Mouse (Mus musculus) spleen, postnatal 14 days (tissue): Measurements from ENCODE around the gene Cela3a.
"Not testable (repeated sequence)": the region's sequence is repeated elsewhere in the genome, so short reads cannot be mapped to it uniquely, and the experiment has no call there.

ENCODE experiments used
- DNase-seq, 2 experiments: peaks; one replicate each; pipeline ENCODE4 v3.0.0; 2021 to 2022; ENCODE audit warnings: low spot score in 2 of 2

Cela3a gene

DNA sequence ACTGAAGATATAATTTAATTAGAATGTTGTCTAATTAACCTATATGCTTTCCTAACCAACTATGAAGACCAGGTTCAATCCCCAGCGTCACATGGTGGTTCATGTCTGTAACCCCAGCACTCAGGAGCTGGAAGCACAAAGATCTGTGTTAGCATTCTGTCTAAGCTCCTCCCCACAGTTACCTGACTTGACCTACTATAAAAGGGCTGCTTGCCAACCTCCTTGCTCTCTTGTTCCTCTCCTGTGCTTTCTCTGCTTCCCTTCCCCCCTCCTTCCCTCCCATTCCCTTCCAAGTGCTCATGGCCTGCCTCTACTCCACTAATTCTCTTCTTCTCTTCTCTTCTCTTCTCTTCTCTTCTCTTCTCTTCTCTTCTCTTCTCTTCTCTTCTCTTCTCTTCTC, 5.3 kb upstream of the Cela3a start:
- DNase-seq, result no peak

DNA sequence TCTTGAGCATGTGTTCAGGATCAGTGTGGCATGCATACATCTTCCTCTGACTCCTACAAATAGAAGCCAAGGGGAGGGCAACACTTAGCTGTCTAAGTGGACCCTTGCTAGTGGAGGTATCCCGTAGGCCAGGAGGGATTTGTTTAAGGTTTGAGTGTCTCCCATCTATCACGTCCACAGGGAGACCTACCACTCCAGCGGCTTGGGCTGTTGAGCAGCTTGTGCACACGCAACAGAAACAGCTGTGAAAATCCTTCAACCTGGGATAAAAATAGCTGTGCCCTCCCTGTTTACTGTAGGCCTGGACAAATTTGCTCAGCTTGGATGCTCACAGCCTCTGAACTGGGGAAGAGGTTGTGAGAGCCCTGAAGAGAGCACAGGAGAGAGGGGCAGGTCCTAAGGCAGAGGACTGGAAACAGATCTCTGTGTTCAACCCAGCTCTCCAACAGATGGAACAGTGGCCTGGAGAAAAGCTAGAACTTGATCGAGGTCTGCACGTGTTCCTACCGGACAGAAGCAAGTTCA, 2.7 kb upstream of the Cela3a start:
- DNase-seq, result not testable (repeated sequence)

DNA sequence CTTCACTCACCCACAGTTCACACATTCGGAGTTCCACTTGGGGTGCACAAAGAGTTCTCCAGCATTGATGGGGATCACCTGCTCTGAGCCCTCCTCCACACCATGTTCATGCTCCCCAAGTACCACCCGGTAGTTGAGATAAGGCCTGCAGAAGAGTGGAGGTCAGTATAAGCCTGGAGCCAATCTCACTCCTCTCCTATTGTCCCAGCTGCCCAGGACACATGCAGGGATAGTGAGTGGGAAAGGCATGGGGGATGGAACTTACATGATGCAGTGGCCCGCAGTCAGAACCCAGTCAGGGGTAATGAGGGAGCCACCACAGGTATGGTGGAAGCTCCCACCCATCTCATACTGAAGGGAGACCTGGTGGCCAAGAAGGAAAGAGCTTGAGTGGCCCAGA, 4.0 kb downstream of the Cela3a start:
- no peak for DNase-seq

DNA sequence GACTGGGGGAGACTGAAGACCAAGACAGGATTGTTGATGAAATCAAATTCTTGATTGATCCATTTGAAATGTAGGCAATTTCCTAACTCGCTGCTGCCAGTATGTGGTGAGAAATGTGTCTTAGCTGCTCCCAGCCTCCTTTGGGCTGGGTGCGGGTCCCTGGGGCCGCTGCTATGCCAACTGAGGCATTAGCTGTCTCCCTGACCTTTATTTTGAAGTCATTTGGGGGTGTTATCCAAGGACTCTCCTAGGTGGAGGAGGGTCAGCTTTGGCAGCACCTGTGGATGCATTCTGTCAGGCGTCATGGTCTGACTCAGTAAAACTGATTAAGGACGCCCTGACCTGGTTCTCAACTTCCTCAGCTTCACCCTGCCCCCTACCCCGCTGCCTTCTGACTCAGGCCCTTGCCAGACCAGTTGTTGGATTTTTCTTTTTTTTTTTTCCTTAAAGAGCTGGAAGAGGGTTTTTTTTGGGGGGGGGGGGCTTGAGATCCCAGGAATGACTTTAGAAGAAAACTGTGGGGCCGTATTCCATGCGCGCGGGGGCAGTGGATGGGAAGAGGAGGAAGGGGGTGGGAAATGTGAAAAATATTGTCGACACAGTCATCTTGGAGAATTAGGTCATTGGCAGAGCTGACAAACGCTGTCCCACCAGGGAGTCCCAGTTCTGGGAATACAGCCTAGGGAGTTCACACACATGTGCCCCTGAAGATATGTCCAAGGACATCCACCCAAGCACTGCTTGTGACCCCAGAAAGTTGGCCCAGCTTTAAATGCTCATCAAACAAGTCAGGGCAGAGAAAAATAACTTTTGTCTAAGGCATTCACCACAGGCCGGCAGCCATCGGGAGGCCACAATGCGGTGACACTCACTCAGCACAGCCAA, 12.7 kb downstream of the Cela3a start:
- no peak for DNase-seq

DNA sequence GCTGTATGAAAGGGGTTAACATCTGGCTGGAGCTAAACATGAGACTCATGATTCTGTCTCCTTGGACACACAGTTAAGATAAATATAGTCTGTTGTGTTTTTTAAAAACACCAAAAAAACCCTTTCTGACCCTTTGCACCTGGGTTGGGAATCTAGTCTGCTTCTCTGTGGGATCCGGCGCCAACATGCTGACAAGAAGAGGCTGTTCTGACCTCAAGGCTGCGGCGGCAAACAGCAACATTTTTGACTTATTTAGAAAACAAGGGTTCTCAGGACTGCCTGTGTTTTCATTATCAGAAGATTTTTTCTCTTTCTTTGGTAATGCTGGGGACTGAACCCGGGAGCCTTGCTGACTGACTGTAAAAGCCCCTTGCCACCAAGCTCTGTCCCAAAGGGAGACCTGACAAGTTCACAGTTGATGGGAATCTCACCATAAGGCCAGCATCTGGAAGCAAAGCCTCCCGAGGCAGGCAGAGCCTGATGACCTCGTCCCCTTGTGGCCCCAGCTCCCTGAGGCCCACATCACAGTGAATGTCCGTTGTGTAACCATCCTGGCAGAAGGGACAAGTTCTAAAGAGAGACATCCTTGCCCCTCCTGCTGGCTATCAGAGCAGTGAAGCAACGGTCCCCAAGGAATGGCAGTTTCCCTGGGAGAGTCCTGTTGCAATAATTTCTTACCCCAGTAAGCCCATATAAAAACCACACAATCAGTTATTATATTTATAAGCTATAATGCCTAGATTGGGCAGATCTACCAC, 16.0 kb downstream of the Cela3a start:
- DNase-seq, result no peak

DNA sequence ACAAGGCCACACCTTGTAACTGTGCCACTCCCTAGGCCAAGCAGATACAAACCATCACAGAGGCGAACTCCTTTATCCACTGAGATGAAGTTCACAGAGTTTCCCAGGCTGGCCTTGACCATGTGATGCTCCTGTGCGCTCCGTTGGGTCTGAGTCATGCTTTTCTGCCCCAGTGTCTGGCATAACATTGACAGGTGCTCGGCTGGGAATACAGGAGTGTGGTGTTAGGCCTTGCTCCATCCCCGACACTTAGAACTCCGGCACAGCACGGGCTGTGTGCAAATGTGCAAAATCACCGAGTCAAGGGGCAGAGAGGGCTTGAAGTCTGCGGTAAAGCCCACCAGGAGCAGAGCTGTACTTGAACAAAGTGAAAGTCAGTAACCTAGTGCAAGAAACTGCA, 16.7 kb downstream of the Cela3a start:
- no peak for DNase-seq

DNA sequence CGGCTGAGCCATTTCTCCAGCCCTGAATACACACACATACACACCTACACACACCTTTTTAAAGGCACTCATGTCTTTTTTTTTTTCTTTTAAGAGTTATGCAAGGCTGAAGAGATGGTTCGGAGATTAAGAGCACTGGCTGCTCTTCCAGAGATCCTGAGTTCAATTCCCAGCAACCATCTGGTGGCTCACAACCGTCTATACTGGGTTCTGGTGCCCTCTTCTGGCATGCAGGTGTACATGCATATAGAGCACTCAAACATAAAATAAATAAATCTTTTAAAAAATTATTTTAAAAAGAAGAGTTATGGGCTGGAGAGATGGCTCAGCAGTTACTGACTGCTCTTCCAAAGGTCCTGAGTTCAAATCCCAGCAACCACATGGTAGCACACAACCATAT, 18.3 kb downstream of the Cela3a start:
- no peak for DNase-seq

DNA sequence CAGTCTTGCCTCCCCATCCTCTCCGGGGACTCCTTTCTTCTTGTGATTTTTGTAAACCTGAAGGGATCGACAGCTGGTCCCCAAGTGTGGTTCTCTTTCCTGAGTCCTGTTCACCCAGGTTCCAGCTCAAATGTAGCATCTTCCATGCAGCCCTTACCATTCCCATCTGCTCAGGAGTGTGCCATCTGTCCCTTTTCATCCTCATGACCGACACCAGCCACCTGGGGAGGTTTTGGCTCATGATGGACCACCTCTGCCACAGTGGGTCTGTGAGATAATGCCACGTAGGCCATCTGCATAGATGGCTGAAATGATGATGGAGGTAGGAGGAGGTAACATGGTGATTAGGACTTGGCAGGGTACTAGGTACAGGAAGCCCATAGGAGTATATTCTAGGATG, 19.4 kb downstream of the Cela3a start:
- no peak for DNase-seq

DNA sequence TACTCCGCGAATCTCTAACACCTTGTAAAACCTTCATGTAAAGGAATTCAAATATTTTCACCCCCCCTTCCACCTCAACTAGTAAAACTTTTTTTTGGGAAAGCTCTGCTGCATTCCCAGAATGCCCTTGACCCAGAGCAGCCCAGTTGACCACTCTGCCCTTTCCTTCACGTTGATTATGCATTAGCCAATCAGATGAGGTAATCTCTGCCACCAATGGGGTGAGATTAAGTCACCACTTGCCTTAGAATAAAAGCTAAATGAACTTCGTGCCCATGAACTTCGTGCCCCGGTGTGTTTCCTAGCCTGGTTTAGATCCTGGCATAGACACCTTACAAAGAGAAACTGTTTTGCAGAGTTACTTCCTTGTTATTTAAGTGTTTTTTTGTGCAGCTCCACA, 20.6 kb downstream of the Cela3a start:
- no peak for DNase-seq

DNA sequence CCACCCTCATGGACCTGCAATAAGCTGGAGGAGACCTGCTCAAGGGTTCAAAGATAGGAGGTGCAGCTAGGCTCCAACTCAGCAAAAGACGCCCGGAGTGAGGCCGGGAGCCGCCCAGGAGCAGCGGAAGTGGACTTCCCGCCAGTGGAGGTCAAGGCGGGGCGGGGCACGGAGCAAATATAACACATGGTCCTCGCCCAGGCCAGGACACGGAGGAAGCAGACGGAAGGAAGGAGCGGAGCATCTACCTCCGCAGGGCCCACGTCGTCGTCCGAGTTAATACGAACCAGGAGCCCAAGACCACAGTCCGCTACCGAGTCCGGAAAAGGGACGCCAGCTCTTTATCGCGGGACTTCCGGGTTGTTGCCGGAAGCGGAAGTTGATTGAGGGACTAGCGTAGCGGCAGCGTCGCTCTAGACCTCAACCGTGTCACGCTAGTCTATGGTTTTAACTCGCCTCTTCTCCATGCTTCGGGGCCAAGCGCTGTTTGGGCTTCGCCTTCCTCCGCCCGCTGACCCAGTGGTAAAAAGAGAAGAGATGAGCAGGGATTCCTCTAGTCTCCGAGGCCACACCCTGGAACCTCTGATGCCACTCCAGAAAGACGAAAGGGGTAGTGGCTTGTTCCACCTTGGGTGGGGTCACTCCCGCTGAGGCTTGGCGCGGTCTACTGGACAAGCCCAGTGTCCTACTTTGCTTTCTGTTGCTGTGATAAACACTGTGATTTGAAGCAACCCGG, 21.4 kb downstream of the Cela3a start:
- DNase-seq, result peak; percentile 65 to 74

DNA sequence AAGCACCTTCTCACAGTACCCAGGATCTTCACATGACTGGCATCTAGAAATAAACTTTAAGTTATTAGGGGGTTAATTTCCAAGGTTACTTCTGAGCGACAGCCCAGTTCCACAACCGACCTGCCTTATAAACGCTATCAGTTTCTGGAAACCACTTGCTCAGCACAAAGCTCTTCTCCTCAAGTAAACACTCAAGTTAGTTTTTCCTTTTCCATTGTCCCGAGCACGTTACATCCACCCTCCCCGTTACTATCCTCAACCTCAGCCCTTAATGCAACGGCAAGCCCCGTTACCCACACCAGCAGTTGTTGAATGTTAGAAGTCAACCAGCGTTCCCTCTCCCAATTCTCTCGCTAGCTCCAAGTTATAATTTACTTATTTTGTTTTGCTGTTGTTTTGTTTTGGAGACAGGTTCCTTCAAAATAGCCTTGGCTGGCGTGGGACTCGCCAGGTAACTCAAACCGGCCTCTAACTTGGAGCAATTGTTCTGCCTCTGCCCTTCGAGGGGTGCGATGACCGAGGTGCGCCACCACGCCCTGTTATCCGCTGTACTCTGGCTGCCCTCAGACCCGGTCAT, 22.0 kb downstream of the Cela3a start:
- no peak for DNase-seq

DNA sequence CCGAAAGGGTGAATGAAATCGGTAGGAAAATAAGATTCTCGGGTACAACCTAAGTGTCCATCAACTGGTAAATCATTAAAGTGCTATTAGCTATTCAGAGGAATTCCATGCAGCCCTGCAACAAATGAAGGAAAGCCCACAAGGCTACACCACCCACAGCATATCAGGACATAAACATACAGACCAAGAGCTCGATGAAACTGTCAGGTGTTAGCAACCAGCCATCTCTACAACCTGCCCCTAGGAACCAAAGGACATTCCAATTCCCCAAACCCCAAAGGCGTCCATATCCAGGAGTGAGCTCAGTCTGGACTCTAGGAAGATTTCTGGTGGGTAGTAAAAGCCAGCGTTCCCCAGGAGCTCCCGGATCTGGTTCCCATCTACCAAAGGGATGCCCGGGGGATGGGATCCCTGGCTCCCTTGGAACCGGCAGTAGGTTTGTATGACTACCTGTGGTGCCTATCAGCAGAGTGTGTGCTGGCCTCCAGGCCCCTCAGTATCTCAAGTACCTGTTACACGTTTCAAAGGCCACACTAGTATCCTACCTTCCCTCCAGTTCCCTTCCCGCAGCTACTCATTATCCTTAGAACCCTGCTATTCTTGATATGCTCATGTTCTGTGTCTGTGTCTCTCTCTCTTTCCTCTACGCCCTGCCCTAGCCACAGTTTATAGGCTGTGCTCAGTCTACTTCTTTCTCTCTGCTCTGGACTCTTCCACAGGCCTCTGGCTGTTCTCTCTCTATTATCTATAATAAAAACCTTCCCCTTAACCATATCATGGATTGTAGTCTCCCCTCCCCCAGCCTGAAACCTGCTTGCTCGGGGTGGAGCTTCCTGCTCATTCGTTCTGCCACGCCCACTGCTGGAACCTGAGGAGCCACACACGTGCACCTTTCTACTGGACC, 28.6 kb downstream of the Cela3a start:
- no peak for DNase-seq

DNA sequence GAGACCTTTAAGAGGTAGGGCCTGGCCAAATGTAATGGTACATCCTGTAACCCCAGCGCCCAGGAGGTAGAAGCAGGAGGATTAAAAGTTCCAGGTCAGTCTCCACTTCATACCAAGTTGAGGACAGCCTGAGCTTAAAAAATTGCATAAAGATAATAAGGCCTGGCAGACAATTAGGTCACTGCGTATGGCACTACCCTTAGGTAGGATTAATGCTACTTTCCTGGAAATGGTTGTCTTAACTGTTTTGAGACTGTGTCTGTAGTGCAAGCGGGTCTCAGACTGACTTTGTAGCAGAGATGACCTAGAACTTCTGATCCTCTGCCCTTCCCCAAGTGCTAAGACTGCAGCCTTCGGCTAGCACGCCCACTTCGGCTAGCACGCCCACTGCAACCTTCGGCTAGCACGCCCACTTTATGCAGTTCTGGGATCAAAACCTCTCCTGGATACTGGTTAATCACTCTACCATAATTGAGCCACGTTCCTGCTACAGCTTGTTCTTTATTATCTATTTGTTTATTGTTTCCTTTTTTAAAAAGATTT, 29.8 kb downstream of the Cela3a start:
- no peak for DNase-seq

DNA sequence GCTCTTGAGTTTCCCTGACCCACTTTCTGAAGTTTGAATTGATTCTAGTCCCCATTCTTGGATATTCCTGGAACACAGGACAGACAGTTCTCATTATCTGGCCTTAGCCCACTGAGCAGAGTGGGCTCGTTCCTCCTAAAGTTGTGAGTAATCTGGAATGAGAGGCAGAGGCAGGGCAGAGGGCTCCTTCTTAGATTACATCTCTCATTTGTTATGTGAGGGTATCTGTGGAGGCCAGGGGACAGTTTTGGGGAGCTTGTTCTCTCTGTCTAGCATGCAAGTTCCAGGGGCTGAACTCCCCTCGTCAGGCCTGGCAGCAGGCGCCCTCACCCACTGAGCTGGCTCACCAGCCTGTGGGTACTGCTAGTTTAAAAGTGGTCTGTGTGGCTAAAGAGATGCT, 30.5 kb downstream of the Cela3a start:
- DNase-seq, result no peak

DNA sequence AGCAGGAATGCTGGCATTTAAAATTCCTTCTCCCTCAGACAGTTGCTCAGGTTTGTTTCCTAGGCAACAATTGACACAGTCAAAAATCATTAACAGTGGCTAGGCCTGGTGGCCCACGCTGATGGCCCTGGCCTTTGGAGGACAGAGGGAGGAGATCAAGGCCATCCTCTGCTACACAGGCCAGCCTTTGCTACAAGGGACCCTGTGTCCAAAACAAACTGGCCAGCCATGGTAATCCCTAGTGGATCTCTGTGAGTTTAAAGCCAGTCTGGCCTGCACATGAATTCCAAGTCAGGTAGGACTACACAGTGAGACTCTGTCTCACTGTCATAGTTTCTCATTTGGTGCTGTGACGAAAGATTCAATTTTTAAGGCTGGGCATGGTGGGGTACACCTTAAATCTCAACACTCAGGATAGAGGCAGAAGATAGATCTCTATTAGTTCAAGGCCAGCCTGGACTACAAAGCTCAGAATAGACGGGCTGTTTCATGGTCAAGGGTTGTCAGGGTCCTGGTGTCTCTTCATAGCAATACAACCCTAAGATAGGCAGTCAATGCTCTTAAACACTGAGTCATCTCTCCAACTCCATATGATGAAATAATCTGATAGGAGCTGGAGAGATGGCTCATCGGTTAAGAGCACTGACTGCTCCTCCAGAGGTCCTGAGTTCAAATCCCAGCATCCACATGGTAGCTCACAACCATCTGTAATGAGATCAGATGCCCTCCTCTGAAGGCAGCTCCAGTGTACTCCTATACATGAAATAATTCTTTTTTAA, 31.9 kb downstream of the Cela3a start:
- DNase-seq, result no peak

DNA sequence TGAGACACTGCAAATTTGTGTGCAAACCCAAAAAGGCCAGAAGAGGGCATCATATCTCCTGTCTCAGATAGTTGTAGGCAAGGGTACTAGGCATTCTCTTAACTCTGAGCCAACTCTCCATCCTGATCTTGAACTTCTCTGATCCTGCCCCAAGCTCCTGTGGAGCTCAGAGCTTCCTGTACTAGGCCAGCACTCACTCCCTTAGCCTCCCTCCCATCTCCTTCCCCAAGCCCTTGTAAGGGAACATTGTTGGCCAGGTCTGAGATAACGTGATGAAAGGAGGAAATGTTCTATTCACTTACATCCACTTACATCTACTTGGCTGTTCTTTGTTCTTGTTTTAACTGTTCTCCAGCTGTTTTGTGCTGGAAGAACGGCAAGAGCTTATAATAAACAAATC, 32.8 kb downstream of the Cela3a start:
- no peak for DNase-seq

DNA sequence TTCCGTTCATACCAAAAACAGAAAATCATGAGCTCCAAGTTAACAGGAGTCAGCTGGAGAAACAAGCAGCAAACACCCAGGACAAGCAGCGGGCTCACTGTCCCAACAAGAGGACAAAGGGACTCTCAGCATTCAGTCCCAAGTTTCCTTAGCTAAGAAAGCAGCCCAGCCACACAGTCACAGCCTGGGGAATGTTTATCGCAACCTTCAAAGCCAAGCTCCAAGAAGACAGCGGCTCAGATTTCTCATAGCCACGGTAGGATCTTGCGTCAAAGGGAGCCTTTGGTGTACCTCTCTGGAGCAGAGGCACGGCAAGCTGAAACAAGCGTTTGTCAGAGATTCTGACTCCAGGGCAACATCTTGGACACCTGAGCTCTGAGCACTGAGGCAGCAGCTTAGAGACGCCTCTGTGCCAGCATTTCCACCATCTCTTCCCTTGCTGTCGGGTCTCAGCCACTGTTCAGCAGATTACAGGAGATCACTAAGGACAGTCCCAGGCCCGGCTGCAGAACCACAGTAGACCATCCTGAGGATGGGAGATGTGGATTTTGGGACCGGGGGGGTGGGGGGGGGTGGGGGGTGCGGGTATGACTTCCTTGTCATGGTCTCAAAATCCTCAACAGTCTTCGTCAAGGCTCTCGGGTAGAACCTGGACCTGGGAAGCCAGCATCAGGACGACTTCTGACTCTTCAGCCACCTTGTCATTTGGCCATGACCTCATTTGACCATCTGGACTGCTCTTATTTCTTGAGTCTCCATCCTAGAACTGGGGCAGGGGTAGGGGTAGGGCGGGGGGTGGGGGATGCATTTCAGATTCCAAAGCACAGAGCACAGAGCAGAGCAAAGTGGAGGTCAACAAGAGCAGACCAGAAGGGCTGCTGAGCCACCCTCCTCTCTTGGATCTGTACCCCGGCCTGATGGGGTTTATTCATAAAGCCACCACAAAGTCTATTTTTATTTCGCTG, 34.0 kb downstream of the Cela3a start:
- no peak for DNase-seq

DNA sequence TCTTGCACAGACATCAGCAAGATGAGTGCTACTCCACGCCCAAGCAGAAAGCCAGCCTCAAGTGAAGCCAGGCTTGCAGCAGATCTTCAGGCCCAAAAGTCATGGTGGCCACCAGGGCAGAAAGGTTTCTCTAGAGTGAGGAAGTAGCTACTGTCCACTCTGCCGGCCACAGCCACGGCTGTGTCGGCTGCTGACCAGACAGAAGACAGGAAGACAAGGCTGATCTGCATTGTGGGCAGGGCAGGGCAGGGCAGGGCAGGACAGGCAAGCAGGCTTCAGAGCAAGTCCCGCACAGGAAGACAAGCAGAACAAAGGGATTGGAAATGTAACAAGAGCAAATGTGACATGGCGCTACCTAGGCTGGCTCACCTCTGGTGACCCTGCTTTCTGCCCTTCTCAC, 35.9 kb downstream of the Cela3a start:
- DNase-seq, result no peak
